Mouse (Mus musculus): ENCODE results near the gene Rxrb.

The Rxrb gene

DNA sequence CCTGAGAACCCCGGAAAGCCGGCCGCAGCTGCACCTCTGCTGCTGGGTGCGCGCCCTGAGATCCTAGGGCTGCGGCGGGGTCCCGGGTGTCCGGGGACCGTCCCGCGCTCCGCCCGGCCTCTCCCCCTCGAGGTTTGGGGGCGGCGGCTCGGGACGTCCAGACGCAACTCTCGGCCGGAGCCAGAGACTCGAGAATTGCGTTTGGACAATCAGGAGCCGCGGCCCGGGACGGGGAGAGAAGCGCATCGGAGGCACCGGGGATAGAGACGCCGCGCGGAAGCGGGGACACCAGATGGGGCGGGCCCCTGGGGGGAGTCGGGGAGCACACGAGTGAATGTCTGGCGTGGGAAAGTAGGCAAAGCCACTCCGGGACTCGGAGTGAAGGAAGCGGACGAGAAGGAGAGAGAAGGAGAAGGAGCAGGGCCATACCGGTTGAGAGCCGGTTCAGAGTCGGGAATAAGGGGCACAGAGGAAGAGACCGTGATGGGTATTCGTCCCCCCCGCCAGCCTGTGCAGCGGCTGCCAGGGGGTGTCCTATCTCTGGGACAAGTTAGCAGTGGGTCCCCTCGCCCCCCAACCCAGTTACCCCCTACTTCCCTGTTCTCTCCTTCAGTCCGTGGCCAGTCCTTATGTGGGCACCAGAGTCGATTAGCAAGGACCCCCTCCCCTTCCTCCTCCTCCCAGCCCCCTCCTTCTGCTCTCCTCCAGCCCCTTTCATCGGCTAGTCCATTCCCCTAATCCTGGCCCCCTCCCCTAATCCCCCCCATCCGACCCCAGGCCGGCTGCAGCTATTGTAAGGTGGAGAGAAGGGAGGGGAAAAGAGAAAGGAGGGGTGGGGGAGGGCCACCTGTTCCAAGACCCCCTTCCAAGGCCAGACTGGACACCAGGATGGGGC, 6.5 kb upstream of the Rxrb start:
- no peak for DNase-seq (ENCODE audit: low read depth, low spot score)

GRCm38 (mm10) chr17:34025756-34026151, 5.9 kb upstream of the Rxrb start:
- no peak for DNase-seq (ENCODE audit: low read depth, low spot score)

DNA sequence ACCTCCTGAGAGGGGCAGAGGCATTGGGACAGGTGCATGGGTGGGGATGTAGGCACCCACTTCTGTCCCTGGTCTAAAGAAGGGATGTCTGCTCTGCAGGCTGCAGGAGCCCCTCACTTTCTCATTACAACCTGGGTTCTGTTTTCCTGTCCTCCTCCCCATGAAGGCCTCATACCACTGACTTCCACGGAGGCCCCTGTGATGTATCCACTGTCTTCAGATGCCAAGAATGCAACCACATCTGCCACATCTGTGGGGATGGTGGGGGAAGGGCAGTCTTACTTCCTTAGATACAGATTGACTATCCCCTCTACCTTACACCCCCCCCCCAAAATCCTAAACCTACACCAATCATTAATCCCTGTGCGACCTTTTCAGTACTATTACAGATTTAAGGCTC, 5.4 kb upstream of the Rxrb start:
- DNase-seq (ENCODE audit: low read depth, low spot score) = no peak

DNA sequence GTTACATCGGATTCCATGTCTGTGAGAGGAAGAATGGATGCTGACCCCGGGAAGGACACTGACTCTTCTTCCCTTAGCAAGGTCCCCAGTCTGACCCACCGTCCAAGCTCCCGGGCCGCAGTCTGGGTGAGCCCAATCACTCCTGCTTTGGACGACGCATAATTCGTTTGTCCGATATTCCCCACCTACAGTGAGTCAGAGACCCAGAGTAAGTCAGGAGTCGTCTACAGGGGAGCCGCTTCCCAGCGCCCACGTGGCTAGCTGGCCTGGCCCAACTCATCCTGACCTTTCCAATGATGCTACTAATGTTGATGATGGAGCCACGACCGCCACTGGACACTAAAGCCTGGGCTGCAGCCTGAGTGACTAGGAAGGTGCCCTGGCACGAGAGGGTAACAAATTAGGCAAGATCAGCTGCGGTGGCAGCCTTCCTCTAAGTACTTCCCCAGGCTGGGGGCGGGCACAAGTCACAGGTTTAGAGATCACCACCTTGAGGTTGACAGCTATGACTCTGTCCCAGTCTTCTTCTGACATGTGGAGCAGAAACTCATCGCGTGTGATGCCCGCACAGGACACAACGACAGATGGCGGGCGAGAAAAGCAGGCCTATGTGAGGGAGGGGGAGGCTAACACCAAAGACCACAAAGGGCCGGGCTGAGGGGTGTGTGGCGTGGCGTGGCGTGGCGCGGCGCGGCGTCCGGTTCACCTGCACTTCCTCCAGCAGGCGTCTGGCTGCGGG, 4.5 kb upstream of the Rxrb start:
- DNase-seq (ENCODE audit: low read depth, low spot score) = no peak

DNA sequence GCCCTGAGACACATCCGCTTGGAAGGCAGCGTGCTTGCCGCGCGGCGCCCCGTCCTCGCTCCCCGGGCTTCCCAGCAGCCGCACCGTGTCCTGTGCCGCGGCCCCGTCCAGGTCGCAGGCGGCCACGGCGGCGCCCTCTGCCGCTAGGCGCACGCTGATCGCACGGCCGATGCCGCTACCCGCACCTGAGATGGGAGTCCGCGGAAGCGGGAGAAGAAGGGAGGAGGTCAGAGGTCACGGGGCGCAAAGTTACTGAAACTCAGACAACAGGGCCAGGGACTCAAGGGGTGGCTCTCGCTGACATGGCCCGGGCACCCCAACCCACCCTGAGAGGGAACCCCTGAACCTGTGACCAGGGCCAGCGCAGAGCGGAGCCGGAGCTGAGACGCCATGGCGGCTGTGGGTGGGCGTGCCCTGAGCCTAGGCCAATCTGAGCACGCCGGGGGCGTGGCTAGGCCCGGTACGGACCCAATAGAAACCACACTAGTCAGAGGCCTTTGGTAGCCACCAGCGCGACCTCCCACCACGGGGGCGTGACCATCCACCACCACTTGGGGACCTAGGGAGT, 3.9 kb upstream of the Rxrb start, which contains the start of gene H2-Ke6:
H2-Ke6 (minus strand) TSS at position 405 of the 568 bp plus-strand sequence.
- peak; percentile 76 for DNase-seq (ENCODE audit: low read depth, low spot score)

- DNase-seq (ENCODE audit: low read depth, low spot score) = no peak
Measured at GRCm38 (mm10) chr17:34028501-34029149, 3.0 kb upstream of the Rxrb start.

DNA sequence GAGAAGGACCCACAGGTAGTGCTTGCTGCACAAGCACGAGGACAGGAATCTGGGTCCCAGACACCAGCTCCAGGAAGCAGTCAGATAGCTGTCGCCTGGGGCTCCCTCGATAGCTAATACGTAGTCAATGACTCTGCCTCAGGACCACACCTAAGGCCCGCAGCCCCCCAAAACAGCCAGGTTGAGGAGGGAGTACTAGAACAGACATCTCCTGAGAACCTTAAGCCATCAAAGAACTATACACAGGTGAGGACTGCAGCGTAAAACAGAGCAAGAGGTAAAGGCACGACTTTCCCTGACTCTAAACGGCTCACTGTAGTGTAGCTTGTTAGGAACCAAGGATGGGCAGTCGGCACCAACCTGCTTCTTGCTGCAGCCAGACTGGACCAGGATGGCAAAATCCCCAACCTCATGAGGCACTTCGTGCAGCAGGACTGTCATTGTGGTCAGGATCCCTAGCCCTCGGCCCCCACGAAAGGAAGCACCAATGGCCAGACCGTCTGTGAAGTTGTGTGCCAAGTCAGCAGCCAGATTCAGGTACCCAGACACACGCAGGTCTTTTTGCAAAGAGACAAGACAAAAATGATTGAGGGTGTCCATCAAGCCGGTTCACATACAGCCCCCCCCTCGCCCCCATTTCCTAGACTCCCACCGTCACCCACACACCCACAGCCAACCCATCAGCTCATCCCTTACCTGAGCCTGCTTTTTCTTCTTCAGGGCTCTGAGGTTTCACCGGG, 2.3 kb upstream of the Rxrb start:
- DNase-seq (ENCODE audit: low read depth, low spot score) = no peak

DNA sequence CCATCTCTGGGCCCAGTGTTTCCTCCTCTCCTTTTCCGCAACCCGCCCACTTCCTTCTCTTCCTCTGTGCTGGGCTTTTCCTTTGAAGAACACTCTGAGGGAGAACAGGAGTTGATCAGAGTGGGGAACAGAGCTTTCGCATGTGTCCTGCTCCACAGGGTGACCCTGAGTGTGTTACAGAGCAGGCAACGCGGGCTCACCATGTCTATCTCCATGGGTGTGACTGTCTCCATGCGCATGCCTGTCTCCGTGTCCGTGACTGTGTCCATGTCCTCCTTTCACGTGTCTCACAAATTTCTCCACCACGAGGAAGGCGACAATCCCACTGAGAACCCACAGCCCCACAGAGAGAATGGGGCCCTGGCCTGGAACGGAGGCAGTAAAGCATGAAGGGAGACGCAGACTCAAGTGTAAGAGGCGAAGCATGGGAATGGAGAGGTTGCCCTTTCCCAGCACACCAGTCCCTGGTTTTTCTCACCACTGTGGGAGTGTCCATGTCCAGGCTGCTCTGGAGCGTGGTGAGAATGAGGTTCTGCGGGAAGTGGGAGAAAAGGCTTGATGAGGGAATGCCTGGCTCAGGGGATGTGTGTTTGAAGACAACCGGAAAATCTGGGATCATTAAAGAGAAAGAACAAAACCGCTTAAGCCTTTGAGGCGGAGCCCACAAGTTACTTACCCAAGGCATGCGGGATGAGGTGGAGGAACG, 1.6 kb upstream of the Rxrb start:
- DNase-seq (ENCODE audit: low read depth, low spot score) = no peak

GRCm38 (mm10) chr17:34030861-34031326, 718 bp upstream of the Rxrb start:
- no peak for DNase-seq (ENCODE audit: low read depth, low spot score)

DNA sequence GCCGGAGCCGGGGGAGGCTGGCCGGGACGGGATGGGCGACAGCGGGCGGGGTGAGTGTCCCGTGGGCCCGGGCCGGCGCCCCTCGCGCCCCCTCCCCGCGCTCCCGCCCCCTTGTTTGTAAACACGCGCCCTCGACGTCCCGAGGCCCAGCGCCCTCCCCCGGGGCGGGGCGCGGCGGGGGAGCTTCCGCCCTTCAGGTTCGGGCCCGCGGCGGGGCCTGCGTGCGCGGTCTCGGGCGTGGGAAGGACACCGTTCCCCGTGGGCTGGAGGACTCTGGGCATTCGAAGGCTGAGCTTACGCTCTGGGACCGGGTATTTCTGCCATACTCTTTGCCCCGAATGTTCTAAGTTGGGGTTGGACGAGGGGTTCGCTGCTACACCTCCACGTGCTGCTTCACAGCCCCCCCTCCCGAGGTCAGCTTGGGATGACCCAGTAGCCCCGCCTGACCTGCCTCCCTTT, 591 bp downstream of the Rxrb start:
- no peak for DNase-seq (ENCODE audit: low read depth, low spot score)

DNA sequence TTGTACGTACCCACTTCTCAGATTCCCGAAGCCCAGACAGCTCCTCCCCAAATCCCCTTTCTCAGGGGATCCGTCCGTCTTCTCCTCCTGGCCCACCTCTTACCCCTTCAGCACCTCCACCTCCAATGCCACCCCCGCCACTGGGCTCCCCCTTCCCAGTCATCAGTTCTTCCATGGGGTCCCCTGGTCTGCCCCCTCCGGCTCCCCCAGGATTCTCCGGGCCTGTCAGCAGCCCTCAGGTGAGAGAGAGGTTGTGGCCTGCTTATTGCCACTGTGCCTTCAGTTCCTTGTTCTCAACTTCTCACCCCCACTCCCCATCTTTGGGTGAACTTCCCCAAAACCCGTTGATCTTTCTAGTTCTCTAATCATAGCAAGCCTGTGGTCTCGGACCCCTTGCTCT, 1.2 kb downstream of the Rxrb start:
- DNase-seq (ENCODE audit: low read depth, low spot score) = no peak

GRCm38 (mm10) chr17:34033441-34033840, 1.8 kb downstream of the Rxrb start:
- no peak for DNase-seq (ENCODE audit: low read depth, low spot score)

GRCm38 (mm10) chr17:34034064-34034463, 2.5 kb downstream of the Rxrb start:
- no peak for DNase-seq (ENCODE audit: low read depth, low spot score)

DNA sequence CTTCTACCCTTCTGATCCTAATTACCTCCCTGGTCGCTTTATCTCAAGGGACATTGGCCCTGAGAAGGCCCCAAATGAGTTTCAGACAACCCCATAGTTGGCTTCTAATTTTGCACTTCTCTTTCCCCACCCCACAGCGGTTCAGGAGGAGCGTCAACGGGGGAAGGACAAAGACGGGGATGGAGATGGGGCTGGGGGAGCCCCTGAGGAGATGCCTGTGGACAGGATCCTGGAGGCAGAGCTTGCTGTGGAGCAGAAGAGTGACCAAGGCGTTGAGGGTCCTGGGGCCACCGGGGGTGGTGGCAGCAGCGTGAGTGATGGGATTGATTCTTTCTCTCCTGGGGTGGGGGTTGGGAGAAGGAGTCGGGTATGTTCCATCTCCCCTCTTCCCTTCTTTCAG, 3.9 kb downstream of the Rxrb start:
- DNase-seq (ENCODE audit: low read depth, low spot score) = no peak

DNA sequence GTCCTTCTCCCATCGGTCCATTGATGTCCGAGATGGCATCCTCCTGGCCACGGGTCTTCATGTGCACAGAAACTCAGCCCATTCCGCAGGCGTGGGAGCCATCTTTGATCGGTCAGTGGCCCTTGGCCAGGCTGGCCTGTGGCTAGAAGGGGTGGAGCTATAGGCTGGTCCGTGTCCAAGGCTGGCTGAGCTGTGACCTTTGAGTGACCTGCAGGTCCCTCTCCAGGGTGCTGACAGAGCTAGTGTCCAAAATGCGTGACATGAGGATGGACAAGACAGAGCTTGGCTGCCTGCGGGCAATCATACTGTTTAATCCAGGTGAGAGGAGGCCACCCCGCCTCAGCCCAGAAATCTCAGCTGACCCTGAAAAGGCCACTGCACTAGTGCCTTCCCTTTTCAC, 5.0 kb downstream of the Rxrb start:
- DNase-seq (ENCODE audit: low read depth, low spot score) = no peak

- DNase-seq (ENCODE audit: low read depth, low spot score) = no peak
Measured at GRCm38 (mm10) chr17:34037241-34037640, 5.6 kb downstream of the Rxrb start.

DNA sequence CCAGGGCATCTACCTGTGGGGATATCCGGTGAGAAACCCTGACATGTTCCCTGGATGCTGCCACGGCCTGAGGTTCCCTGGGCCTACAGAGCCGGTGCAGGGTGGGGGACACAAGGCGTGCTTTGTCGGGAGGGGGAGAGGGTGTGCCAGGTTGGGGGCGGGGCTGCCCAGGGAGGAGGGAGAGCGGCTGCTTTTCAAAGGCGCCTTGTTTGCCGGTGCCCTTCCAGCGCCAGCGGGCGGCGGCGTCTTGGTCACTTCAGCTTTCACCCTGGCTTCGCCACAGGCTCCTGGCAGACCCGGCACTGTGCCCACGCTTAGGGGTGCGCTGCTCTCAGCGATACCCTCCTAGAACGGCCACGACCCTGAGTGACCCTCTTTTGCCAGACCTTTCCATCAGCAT, 6.8 kb downstream of the Rxrb start:
- no peak for DNase-seq (ENCODE audit: low read depth, low spot score)

- DNase-seq (ENCODE audit: low read depth, low spot score) = no peak
Measured at GRCm38 (mm10) chr17:34038878-34039561, 7.4 kb downstream of the Rxrb start, which contains the start of gene Col11a2. Gene Col11a2 (plus strand): TSS chr17:34039437.

GRCm38 (mm10) chr17:34039562-34040450, 8.2 kb downstream of the Rxrb start:
- no peak for DNase-seq (ENCODE audit: low read depth, low spot score)
